Mouse (Mus musculus) MEL (cell line): Measurements from ENCODE around the gene Abhd15. TPM values are rescaled to one million over a fixed set of nuclear protein-coding genes. Genes with fewer than 3 reads are reported as not detected.
A peak's percentile ranks its signal among the peaks of the same experiment; 100 is the strongest.

Experiments used
- DNase-seq: peaks from one replicate; pipeline ENCODE4 v3.0.0; 2011; ENCODE audit warnings: low read depth, low spot score
- H3K27ac ChIP-seq: 2 replicates; pipeline ENCODE4 v1.5.1; 2012; ENCODE audit warnings: low read depth, mild to moderate bottlenecking, control low read depth, low read length, moderate library complexity; ENCODE audit not compliant: control insufficient read depth
- H3K27me3 ChIP-seq, 2 experiments: fragments of 150-350 bp in 1 of 2; sonication (generic) in 1 of 2; 2 replicates each; pipeline ENCODE4 v1.6.1; 2012; ENCODE audit warnings: low read length in 2 of 2, mild to moderate bottlenecking in 2 of 2, improper control_type of control experiment in 1 of 2, moderate library complexity in 1 of 2; ENCODE audit not compliant: insufficient read depth in 2 of 2, control insufficient read depth in 1 of 2
- H3K36me3 ChIP-seq, 2 experiments: 2 replicates each; pipeline ENCODE4 v1.6.1; 2012 to 2014; ENCODE audit warnings: low read length in 2 of 2, improper control_type of control experiment in 1 of 2, inconsistent platforms in 1 of 2, mild to moderate bottlenecking in 1 of 2; ENCODE audit not compliant: insufficient read depth in 2 of 2, control insufficient read depth in 1 of 2
- H3K4me1 ChIP-seq, 2 experiments: fragments of 150-350 bp in 1 of 2; sonication (generic) in 1 of 2; 2 replicates each; pipeline ENCODE4 v1.6.1; 2012; ENCODE audit warnings: low read length in 2 of 2, improper control_type of control experiment in 1 of 2, mild to moderate bottlenecking in 1 of 2; ENCODE audit not compliant: insufficient read depth in 2 of 2, control insufficient read depth in 1 of 2
- H3K4me3 ChIP-seq, 2 experiments: fragments of 150-350 bp in 1 of 2; sonication (generic) in 1 of 2; 2 replicates each; pipeline ENCODE4 v1.5.1; 2012; ENCODE audit warnings: low read depth in 2 of 2, low read length in 2 of 2, mild to moderate bottlenecking in 2 of 2, moderate library complexity in 2 of 2, control low read depth in 1 of 2, improper control_type of control experiment in 1 of 2; ENCODE audit not compliant: control insufficient read depth in 1 of 2, insufficient read depth in 1 of 2
- H3K79me2 ChIP-seq: 2 replicates; pipeline ENCODE4 v1.6.1; 2012; ENCODE audit warnings: mild to moderate bottlenecking, low read length, moderate library complexity; ENCODE audit not compliant: control insufficient read depth, poor library complexity, insufficient read depth
- H3K9ac ChIP-seq: 2 replicates; pipeline ENCODE4 v1.6.1; 2012; ENCODE audit warnings: low read depth, mild to moderate bottlenecking, control low read depth, low read length, moderate library complexity; ENCODE audit not compliant: control insufficient read depth, poor library complexity, severe bottlenecking
- H3K9me3 ChIP-seq: fragments of 150-350 bp; sonication (generic); replicated peaks from 2 replicates; pipeline ENCODE4 v1.6.1; 2012; ENCODE audit warnings: mild to moderate bottlenecking, low read length, improper control_type of control experiment, moderate library complexity; ENCODE audit not compliant: insufficient read depth
- BHLHE40 ChIP-seq: IDR thresholded peaks from 2 replicates; pipeline ENCODE4 v1.6.1; 2012; ENCODE audit warnings: low read depth, mild to moderate bottlenecking, inconsistent platforms, low read length, improper control_type of control experiment, borderline replicate concordance
- ELF1 ChIP-seq: IDR thresholded peaks from 2 replicates; pipeline ENCODE4 v1.6.1; 2014; ENCODE audit warnings: low read depth, mild to moderate bottlenecking, inconsistent platforms, low read length, improper control_type of control experiment, moderate library complexity
- HCFC1 ChIP-seq: IDR thresholded peaks from 2 replicates; pipeline ENCODE4 v1.6.1; 2012; ENCODE audit warnings: low read depth, mild to moderate bottlenecking, inconsistent platforms, low read length, improper control_type of control experiment, moderate library complexity
- KAT2A ChIP-seq: conservative IDR thresholded peaks from 2 replicates; pipeline ENCODE4 v1.6.1; 2012; ENCODE audit warnings: low read depth, low read length, improper control_type of control experiment, inconsistent platforms
- MAX ChIP-seq: IDR thresholded peaks from 2 replicates; pipeline ENCODE4 v1.6.1; 2011; ENCODE audit warnings: low read length, improper control_type of control experiment
- MAZ ChIP-seq: IDR thresholded peaks from 2 replicates; pipeline ENCODE4 v1.6.1; 2012; ENCODE audit warnings: low read depth, mild to moderate bottlenecking, inconsistent platforms, low read length, improper control_type of control experiment
- MEF2A ChIP-seq: IDR thresholded peaks from 2 replicates; pipeline ENCODE4 v1.6.1; 2014; ENCODE audit warnings: low read depth, mild to moderate bottlenecking, inconsistent platforms, low read length, improper control_type of control experiment; ENCODE audit not compliant: poor library complexity, insufficient replicate concordance, severe bottlenecking; ENCODE audit errors: extremely low read depth
- MXI1 ChIP-seq: IDR thresholded peaks from 2 replicates; pipeline ENCODE4 v1.6.1; 2011; ENCODE audit warnings: mild to moderate bottlenecking, low read depth, low read length, improper control_type of control experiment
- NELFE ChIP-seq: IDR thresholded peaks from 2 replicates; pipeline ENCODE4 v1.6.1; 2011; ENCODE audit warnings: low read depth, low read length, improper control_type of control experiment
- NRF1 ChIP-seq: IDR thresholded peaks from 2 replicates; pipeline ENCODE4 v1.6.1; 2014; ENCODE audit warnings: low read depth, mild to moderate bottlenecking, inconsistent platforms, low read length, improper control_type of control experiment, moderate library complexity; ENCODE audit not compliant: poor library complexity, insufficient read depth, severe bottlenecking
- POLR2A ChIP-seq, 2 experiments: IDR thresholded peaks; 2 replicates each; pipeline ENCODE4 v1.6.1; 2011 to 2012; ENCODE audit warnings: low read length in 2 of 2, mild to moderate bottlenecking in 2 of 2, control low read depth in 1 of 2, improper control_type of control experiment in 1 of 2, low read depth in 1 of 2, moderate library complexity in 1 of 2; ENCODE audit not compliant: control insufficient read depth in 1 of 2, insufficient read depth in 1 of 2, poor library complexity in 1 of 2
- RAD21 ChIP-seq: IDR thresholded peaks from 2 replicates; pipeline ENCODE4 v1.6.1; 2011; ENCODE audit warnings: mild to moderate bottlenecking, low read depth, low read length, improper control_type of control experiment
- SIN3A ChIP-seq: IDR thresholded peaks from 2 replicates; pipeline ENCODE4 v1.6.1; 2012; ENCODE audit warnings: low read length, improper control_type of control experiment, inconsistent platforms
- SMC3 ChIP-seq: IDR thresholded peaks from 2 replicates; pipeline ENCODE4 v1.6.1; 2011; ENCODE audit warnings: low read depth, low read length, improper control_type of control experiment
- TBP ChIP-seq: IDR thresholded peaks from 2 replicates; pipeline ENCODE4 v1.8.0; 2011; ENCODE audit warnings: low read depth, low read length, improper control_type of control experiment
- TCF12 ChIP-seq: IDR thresholded peaks from 2 replicates; pipeline ENCODE4 v1.6.1; 2014; ENCODE audit warnings: low read depth, mild to moderate bottlenecking, inconsistent platforms, low read length, improper control_type of control experiment, moderate library complexity
- ZMIZ1 ChIP-seq: IDR thresholded peaks from 2 replicates; pipeline ENCODE4 v1.6.1; 2012; ENCODE audit warnings: low read depth, mild to moderate bottlenecking, inconsistent platforms, low read length, improper control_type of control experiment, moderate library complexity
- polyA plus RNA-seq, 2 experiments: library from polyadenylated mRNA; stranded (reverse) in 1 of 2; unstranded in 1 of 2; fragments of >175 nt in 1 of 2; fragments of >200 nt in 1 of 2; gene quantifications; 2 replicates each; pipeline versions ENCODE4 v1.2.1 to v1.2.4; 2012; ENCODE audit warnings: low replicate concordance in 2 of 2, low read depth in 1 of 2; ENCODE audit not compliant: insufficient read length in 2 of 2, insufficient read depth in 1 of 2, missing spikeins in 1 of 2
- total RNA-seq: library from RNA; depleted of rRNA; stranded (reverse); fragments of 300-350 nt; gene quantifications from 2 replicates; pipeline ENCODE4 v1.2.3, GENCODE M21; 2012

Abhd15 gene
- total and polyA plus RNA-seq, 3 experiments, result 1.7 to 1.9 TPM; not detected in 1

DNA sequence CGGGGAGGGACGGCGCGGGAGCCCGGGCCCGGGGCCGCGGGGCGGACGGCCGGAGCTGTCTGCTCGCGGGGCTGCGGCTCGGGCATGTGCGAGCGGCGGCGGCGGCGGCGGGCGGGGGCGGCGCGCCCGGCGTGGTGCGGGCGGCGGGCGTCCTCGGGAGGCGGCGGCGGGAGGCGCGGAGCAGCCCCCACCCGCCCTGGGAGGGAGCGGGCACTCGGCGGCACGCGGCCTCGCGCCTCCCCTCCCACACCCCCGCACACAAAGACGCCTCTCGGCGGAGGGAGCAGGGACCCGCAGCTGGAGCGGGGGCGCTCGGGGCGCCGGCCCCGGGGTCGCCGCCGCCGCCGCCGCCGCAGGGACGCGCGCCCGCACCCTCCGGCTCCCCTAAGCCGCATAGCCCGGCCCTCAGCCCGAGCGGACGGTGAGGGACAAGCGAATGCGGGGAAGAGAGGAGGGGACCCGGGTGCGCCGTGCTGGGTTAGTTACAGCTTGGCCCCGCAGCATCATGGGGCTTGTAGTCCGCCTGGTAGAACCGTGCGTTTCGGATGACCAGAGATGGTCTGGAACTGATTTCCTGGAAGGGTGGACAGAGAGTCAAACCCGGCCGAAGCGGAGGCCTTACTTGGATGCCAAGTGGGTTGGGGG is 25.2 kb upstream of the Abhd15 start, which contains the start of gene Ankrd13b:
Gene Ankrd13b, minus strand, starts transcription at position 88 of the 645 bp plus-strand sequence.
- H3K4me1 ChIP-seq, result peaks cover 2 to 38% of the 10 kb centered on the region in 2 experiments; a peak in 3 of 4 replicates
- H3K36me3 ChIP-seq, result peaks cover 0 to 31% of the 10 kb centered on the region in 2 experiments; a peak in 2 of 4 replicates
- H3K27ac ChIP-seq, result no peak within 1 kb of the TSS
- H3K4me3 ChIP-seq, result peak within 1 kb of the TSS; percentile 79 to 91
- peaks cover 58% of the 10 kb centered on the region for H3K79me2 ChIP-seq
- DNase-seq, result peak; percentile 77
- TF ChIP-seq MAZ, result 0 out of 2 replicates have a peak, but pooled peaks have one; percentile 43
- TF ChIP-seq ZMIZ1, result no peak
- TF ChIP-seq MAX, result peak; percentile 43; the same call in 1 of the 2 replicates
- 0 out of 4 replicates have a peak, but pooled peaks of 1 of the 2 experiments have one; percentile 36 for TF ChIP-seq POLR2A (IDR thresholded peaks at IDR 0.05; ENCODE audit: control insufficient read depth in 1 of 2, insufficient read depth in 1 of 2, low read depth in 1 of 2, low read length in 2 of 2, poor library complexity in 1 of 2)
- TF ChIP-seq HCFC1, result peak; percentile 94
- no peak for TF ChIP-seq RAD21
- no peak for TF ChIP-seq MEF2A
- TF ChIP-seq NELFE, result peak; percentile 40
- TF ChIP-seq KAT2A, result peak; percentile 64; the same call in 1 of the 2 replicates
- peak; percentile 28; the same call in 1 of the 2 replicates for TF ChIP-seq MXI1
- peak; percentile 63 for TF ChIP-seq SIN3A
- 0 out of 2 replicates have a peak, but pooled peaks have one; percentile 48 for TF ChIP-seq NRF1
- 0 out of 2 replicates have a peak, but pooled peaks have one; percentile 18 for TF ChIP-seq TBP
- TF ChIP-seq, all 39 proteins: peak for 10
- Histone ChIP-seq H3K9me3 (no peaks in the 10 kb centered on the region), H3K9ac (peak within 1 kb of the TSS; percentile 87), H3K27me3 (no peaks in the 10 kb centered on the region)

DNA sequence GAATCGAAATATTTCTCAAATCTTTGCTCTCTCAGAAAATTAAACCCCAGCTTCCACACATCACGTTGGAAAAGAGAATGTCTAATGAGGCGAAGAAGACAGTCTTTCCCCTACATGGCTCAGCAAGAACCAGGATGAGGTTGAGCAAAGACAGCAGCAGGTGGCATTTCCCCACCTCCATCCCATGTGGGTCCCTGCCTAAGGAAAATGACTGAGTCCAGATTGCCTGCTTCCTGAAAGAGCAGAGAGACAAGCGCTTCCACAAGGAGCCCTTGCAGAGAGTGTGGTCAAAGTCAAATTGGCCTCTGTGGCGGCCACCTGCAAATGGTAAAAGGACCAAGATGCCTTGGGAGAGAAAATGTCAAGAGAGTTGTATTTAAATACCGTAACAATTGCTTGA is 24.5 kb upstream of the Abhd15 start:
- Histone ChIP-seq H3K36me3 (peaks cover 0 to 33% of the 10 kb centered on the region in 2 experiments; a peak in 2 of 4 replicates), H3K4me3 (peak overlapping the region; percentile 32 to 60; a peak in 2 of 4 replicates), H3K79me2 (peaks cover 62% of the 10 kb centered on the region), H3K9ac (peak overlapping the region; percentile 68), H3K4me1 (peaks cover 2 to 38% of the 10 kb centered on the region in 2 experiments; a peak in 3 of 4 replicates), H3K27me3 (no peaks in the 10 kb centered on the region), H3K27ac (no peak overlapping the region), H3K9me3 (no peaks in the 10 kb centered on the region)
- peak; percentile 47 for DNase-seq
- TF ChIP-seq KAT2A (no peak), ELF1 (no peak), SMC3 (no peak), MAZ (no peak), BHLHE40 (no peak), TCF12 (no peak), SIN3A (no peak)
